Mouse (Mus musculus): Measurements from ENCODE around the gene Rps3.
"Not testable (repeated sequence)": the region's sequence is repeated elsewhere in the genome, so short reads cannot be mapped to it uniquely, and the experiment has no call there.

Rps3 gene

DNA sequence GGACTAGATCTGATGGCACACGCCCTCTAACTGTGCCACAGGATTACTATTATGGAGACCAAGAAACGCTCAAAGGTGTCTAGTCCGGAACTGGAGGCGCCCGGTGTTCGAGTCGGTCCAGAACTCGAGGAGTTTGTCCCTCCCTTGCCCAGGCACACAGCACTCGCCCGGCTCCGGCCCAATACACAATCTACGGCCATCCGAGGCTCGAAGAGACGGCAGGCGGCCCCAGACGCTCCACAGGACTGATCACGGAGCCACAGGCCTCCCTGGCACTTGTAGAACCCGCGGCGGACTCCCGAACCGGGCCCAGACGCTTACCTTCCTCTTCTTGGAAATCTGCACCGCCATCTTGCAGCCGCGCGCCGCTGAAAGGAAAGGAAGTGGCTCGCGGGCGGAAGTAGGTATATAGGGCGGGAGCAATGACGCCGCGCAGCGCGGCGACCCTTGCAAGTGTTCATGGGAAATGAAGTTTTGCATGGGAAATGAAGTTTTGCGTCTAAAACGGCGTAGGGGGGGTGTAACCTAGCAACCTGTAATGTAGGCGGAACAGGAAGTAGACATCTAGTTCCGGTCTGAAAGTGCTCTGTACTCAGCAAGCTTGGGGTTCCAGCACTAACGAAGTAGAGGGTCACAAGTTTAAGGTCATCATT, at the start of gene Rps3:
Gene Rps3, minus strand, starts transcription at position 468 of the 653 bp plus-strand sequence.
- DNase-seq (ENCODE audit: low spot score): peak; percentile 99

DNA sequence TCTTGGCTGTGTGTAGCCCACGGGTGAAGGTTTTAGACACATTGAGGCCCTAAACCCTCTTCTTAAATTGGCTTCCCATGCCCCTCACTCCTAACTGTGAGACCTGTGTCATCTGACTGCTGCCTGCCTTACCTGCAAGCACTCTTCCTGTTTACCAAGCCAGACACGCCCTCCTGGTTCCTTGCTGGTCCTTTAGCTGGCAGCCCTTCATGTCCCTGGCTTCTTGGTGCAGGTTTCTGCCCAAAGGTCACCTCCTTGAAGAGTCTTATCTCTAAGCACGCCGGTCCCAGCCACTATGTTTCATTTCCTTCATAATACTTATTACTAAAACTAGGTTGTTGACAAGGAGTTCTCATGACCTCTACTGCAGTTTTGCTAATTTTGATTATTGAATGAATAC, 49.0 kb upstream of the Rps3 start:
- no peak for DNase-seq (ENCODE audit: low spot score)

DNA sequence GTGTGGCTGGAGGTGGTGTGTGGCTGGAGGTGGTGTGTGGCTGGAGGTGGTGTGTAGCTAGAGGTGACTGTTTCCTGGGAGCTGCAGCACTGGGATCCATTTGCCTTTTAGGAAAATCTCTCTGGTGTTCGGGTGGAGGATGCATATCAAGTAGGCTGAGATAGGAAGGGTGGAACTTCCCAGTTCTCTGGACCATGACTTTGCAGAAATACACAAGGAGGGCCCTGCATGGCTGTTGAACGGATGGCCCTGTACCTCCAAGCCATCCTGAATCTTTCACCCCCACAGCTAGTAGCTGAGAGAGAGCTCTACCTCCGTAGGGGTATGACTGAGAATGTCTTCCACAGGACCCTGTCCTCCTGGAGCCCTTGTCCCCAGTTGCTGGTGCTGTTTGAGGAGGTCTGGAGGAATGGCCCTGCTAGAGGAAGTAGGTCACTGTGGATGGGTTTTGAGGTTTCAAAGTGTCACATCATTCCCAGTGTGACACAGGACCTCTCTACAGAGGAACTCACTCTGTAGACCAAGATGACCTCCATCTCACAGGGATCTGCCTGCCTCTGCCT, 48.0 kb upstream of the Rps3 start:
- DNase-seq (ENCODE audit: low spot score): no peak

DNA sequence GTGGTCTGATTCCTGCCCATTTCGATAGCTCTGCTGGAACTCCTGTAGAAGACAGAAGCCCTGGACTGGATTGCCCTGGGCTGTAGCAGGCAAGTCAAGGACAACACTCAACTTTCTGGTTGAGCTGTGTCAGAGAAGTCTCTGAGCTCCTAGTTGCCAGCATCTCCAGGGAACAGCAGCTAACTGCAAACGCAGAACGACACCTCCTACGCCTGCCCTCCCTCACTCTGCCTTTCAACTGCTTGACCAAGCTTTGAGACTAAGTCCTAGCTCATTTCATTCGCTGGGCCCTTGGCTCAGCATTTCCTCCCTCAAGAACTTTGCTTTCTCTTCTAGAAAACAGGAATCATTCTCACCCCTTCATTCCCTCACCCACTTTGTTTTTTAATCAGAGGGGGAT, 45.9 kb upstream of the Rps3 start:
- DNase-seq (ENCODE audit: low spot score): no peak

DNA sequence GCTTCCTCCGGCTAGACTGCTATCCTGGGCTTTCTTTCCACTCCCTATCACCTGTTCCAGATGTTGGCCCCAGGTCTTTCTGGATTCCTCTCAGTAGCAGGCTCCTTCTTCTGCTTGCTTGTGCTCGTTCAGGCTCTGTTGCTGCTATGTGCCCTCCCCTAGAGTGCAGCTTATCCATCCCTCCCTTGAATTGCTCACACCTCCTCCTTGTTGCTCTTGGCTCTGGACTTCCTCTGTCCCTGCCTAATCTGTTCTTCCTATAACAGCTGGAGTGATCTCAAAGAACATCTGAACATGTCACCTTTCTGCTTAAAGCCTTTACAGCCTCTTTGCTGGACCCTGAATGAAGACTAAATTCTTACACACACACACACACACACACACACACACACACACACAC, 45.0 kb upstream of the Rps3 start:
- no peak for DNase-seq (ENCODE audit: low spot score)

DNA sequence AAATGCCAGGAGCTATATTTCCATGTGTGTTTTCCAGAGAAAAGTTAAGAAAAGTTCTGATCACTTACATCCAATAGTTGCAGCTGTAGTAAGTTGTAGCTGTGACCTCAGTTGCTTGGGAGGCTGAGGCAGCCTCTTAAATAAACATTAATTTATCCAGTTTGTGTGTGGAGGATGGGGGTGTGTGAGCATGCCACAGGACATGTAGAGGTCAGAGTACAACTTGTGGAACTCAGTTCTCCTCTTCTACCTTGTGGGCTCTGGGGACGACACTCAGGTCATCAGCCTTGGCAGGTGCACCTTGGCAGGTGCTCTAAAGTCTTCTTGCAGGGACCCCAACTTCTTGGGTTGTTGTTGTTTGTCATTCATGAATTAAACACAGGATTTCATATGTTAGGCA, 40.3 kb upstream of the Rps3 start:
- no peak for DNase-seq (ENCODE audit: low spot score)

DNA sequence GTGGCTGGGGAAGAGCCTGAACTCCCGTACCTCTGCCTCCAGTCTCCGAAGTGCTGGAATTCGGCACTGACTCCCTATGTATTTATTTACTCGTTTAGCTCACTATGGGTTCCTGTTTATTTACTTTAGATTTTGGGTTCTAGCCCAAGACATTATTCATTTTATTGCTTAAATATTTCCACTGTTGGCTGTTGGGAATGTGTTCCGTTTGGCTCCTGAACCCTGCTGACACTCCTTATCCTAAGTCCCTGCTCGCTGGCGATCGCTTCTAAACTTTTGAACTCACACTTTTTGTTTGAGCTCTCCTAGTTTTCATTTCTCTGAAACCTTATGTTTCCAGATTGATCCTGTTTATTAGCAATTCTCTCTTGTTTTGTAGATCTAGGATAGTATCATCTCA, 39.6 kb upstream of the Rps3 start:
- no peak for DNase-seq (ENCODE audit: low spot score)

DNA sequence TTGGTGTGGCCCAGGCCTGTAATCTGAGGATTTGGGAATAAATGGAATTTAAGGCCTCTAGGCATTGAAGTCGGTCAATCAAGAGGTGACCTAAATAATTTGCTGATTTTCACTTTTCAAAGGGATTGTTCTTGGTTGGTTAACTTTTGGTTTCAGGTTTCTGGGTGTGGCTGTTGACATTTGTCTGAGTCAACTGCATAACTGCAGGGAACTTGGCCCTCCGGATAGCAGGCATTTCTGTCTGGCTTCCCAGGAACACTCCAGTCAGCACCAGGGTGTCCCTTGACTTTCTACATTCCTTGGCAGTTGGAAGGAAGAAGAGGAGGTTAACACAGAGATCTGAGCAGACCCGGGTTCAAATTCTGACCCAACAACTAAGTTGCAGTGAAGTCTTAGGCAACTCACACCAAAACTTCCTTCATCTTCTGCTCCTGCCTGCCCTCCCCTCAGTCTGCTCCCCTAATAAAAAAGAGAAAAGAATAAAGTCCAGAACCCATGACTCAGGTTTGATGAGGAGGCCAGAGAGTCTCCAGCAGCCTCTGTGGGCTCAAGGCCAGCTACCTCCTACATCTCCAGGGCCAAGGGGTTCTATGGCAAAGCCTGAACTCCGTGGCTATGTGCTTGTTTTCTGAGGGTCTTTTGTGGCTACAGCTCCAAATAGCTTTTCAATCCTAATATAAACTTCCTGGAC, 35.6 kb upstream of the Rps3 start:
- no peak for DNase-seq (ENCODE audit: low spot score)

DNA sequence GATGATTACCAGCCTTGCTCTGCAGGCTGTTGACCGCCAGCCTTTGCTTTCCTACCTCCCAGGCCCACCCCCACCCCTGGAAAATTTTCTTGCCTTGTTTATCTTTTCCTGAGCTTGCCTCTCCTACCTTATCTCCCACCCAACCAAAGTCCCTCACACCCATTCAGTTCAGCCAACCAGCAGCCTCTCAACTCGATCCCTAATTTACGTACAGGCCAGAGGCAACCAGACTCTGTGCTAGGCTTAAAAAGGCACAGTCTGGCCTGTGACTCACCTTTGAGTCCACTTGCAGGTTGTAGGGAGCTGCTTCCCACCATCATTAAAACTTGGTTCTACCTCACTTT, 33.2 kb upstream of the Rps3 start:
- DNase-seq (ENCODE audit: low spot score): no peak

DNA sequence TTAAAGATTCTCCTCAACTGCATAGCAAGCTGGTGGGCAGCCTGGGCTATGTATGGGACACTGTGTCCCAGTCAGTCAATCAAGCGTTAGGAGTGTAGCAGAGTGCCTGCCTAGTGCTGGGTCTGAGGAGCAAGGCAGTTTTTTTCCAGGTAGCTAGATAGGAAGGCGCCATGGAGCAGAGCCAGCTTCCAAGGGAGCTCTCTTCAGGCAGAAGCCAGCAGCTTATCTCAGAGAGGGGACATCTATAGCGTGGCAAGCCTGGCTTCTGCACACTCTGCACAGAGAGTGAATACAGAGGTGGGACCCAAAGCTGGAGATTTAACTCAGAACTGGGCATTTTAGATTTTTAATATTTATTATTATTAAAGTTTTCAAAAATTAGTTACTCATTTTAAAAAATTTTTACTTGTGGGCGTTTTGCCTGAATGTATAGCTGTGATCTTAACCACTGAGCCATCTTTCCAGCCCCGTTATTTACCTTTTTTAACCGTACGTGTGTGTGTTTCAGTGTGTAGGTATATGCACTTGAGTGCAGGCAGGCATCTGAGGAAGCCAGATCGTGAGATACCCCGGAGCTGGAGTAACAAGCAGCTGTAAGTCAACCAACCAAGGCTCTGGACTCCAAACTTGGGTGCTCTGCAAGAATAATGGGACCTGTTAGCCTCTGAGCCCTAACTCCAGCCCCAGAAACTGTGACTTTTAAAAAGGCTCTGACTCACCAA, 32.7 kb upstream of the Rps3 start:
- no peak for DNase-seq (ENCODE audit: low spot score)

DNA sequence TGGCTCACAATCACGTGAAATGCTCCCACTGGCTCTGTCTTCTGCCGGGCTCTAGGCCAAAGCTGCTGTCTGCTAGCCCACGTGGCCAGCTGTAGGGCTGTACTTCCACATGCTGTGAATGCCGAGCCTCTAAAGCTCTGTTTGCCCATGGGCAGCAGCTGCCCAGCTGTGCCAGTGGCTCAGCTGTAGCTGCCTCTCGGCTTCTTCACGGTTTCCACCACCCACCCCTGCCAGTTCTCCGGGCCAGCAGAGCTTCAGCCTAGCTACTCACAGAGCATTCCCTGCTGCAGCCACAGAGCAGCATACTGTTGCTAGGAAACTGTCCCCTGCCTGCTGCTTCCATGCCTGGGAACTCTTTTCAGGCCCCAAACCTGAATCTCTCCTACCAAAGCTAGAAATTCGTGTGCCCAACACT, 26.6 kb upstream of the Rps3 start:
- DNase-seq (ENCODE audit: low spot score): peak; percentile 57

DNA sequence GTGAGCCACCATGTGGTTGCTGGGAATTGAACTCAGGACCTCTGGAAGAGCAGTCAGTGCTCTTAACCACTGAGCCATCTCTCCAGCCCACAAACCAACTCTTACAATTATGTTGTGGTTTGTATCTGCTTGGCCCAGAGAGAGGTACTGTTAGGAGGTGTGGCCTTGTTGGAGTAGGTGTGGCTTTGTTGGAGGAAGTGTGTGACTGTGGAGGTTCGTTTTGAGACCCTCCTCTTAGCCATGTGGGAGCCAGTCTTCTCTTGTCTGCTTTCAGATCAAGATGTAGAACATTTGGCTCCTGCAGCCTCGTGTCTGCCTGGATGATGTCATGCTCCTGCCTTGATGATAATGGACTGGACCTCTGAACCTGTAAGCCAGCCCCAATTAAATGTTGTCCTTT, 24.6 kb upstream of the Rps3 start:
- DNase-seq (ENCODE audit: low spot score): not testable (repeated sequence)

DNA sequence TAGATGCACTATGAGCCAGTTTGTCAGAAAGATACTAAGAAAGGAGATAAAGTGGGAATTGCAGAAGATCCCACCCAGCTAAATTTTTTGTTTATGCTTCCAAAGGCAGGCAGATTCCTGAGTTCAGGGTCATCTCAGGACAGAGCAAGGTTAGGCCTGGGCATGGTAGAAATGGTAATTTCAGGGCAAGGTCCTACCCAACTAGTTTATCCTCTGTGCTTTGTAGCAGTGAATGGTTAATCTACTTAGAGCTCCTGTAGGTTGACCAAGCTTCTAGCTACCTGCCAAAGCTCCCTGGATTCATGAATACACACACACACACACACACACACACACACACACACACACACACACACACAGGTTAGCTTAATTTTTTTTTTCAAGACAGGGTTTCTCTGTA, 21.0 kb upstream of the Rps3 start:
- no peak for DNase-seq (ENCODE audit: low spot score)

DNA sequence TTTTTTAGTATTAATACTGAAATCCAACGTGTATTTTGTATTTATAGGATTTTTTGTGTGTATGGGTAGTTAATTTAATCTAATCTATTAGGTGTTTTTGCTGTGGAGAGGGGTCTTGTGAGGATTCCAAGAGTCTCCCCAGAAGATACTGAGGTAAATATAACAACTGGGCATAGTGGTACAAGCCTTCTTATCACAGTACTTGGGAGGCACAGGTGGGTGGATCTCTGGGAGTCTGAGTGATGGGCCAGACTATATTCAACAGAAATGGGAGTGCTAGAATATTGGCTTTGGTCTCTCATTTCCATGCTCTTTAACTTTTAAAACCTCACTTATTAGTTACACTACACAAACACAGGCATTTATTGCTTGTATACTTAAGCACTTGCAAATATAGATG, 17.6 kb upstream of the Rps3 start:
- DNase-seq (ENCODE audit: low spot score): no peak

DNA sequence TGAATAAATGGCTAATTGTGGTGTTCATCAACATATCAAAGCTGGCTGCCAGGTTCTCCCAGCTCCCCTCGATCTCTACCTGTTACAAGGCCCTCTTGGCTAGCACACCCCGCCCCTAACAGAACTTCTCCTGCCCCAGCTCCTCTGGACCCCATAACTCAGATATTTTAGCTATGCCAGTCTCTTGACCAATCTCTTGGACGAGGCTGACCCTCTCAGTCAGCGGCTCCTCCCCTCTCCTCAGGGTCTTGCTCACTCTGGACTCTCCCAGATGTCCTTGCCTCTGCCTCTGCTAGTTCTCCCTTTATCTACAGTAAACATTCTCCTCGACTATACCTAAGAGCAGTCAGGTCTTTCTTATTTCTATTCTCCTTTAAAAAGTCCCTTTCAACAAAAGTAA, 17.1 kb upstream of the Rps3 start:
- peak; percentile 37 for DNase-seq (ENCODE audit: low spot score)

DNA sequence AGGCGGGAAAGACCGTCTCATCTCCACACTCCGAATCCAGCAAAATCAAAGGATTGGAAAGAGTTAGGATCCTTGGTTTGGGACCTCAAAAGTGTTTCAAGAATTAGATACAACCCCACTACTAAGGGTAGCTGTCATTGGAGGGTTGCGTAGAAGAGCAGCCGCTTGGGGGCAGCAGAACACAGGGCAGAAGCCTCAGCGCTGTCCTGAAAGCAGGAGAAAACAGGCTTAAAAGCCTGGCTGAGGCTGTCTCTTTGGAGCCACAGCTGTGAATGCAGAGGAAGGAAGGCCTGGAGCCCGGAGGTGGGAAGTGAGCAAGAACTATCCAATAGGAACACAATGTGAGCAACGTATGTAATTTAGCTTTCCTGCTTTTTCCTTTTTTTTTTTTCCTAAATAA, 16.7 kb upstream of the Rps3 start:
- DNase-seq (ENCODE audit: low spot score): peak; percentile 92

DNA sequence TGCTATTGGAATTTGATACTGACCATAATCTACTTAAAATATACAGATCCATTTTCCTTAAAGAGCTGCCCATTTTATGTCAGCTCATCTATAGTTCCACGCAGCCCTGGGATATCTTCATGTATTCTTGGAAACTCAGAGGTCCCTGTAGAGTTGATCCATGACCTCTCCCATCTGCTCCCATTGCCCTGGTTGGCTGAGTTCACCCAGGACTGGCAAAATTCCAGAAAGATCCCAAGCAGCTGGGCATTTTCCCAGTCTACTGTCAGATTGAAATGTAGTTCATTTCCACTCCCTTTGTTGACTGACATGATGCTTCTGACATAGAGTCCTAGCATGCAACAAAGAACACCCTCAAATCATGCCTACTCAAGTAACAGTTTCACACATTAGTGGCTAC, 15.6 kb upstream of the Rps3 start:
- DNase-seq (ENCODE audit: low spot score): no peak

DNA sequence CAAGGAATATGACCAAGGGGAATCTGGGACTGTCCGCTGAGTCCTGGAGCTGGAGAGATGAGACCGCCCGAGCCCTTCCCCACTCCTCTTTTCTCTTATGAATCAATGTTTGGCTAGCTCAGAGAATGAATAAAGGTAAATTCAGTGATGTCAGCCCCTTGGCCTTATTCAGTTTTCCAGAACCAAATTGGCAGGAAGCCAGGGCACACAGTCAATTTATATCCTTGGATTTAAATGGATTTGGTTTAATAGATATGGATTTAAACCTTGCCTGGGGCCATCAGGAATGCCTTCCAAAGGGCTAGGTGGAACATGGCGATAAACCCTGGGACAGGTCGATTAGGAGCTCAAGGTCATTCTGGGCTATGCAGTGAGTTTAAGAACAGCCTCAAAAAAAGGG, 6.2 kb upstream of the Rps3 start:
- no peak for DNase-seq (ENCODE audit: low spot score)

DNA sequence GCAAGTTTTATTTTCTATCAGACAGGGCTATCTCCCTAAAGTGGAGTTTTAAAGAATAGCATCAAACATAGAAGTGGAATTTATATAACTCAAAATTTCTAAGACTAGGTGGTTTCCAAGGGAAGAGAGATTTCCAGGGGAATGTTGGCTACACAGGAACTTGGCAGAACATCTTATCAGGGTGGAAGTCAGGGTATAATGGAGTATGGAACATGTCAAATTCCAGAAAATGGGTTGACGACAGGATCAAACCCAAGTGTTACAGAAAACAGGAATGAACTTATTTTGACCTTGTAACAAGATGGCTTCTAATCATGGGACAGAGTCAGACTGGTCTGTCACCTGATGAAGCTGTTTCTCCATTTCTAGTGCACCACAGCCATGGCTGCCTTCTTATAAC, 1.1 kb upstream of the Rps3 start:
- DNase-seq (ENCODE audit: low spot score): no peak

DNA sequence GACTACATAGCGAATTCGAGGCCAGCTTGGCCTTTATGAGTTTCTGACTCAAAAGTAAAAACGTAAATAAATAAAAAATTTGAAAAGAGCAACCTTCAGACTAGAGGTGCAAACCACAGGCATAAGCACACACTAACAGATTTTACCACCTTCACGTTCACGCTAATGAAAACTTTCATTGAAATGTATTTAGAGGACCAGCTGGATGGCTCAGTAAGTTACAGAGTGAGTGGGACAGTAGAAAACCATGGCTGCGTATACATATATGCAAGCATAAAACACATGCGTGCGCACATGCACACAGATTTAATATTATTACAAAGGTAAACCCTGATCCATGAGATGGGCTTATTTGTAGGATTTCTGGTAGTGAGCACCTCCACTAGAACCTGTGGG, 384 bp upstream of the Rps3 start:
- no peak for DNase-seq (ENCODE audit: low spot score)

DNA sequence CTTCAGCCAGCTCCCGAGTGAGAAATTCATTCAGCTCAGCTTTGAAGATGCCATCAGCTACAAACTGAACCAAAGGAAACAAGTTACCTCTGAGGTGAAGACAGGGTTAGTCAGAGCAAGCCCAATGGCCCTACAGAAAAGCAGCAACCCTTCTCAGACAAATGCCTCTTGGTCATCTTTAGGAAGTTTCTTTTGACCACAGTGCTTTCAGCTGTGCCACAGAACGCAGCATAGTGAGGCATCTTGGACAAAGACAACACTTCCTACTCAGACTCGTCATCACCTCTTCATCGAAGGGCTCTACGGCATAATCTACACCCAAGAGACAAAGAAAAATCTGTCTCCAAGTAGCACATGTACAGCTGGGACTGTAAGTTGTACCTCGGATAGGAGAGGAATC, 901 bp downstream of the Rps3 start:
- DNase-seq (ENCODE audit: low spot score): no peak

DNA sequence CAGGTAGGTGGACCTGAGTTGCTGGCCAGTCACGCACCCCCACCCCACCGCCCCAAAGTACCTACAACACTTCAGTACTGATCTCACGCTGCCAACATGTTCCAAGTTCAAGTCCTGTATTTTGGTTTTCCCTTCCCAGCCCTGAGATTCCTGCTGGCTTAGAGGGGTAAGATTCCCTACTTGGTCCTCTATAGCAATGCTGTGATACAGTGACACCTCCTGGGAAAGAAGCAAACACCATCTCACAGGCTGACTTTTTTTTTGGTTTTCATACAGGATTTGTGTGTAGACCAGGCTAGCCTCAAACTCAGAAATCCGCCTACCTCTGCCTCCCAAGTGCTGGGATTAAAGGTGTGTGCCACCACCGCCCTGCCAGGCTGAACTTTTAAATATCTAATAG, 6.3 kb downstream of the Rps3 start:
- DNase-seq (ENCODE audit: low spot score): no peak

DNA sequence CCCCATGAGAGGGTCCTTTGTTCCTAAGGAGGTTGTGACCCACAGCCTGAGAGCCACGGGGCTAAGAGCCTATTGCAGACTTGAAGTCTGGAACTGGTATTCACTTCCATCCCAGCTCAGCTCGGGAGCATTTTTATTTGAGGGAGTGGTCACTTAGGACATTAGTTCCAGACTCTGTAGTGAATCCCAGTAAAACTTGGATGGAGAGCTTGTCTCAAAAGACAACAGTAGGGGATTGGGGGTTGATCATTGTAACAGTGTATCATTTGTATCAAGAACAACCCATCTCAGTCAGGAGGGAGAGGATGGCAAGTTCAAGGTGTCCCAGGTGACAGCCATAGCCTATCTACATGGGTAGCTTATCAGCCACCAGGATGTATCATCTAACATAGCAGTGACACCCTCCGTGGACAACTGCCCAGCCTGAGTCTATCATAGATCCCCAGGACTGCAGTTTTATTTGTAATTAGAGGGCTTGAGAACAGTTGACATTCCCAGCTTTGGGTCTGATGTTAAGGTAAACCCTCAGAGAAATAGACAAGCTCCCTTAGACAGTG, 6.9 kb downstream of the Rps3 start:
- DNase-seq (ENCODE audit: low spot score): no peak
